Mouse (Mus musculus) embryonic facial prominence, embryonic 13.5 days (tissue): ENCODE results near the gene Stk40. TPM values are rescaled to one million over a fixed set of nuclear protein-coding genes. Genes with fewer than 3 reads are reported as not detected.
"Not testable (repeated sequence)": the region's sequence is repeated elsewhere in the genome, so short reads cannot be mapped to it uniquely, and the experiment has no call there.

Experiments
- ATAC-seq: fragments of 200-750 bp; cut with Nextera tagmentation; 2 replicates; pipeline ENCODE4 v1.8.0; 2017; ENCODE audit warnings: low read depth; ENCODE audit not compliant: insufficient number of reproducible peaks, insufficient read depth, low FRiP score, low TSS enrichment
- H3K27ac ChIP-seq: fragments of 300-500 bp; sonication (generic); 2 replicates; pipeline ENCODE4 v1.5.1; 2015; ENCODE audit warnings: moderate library complexity, mild to moderate bottlenecking, inconsistent platforms
- H3K27me3 ChIP-seq: fragments of 300-500 bp; sonication (generic); 2 replicates; pipeline ENCODE4 v1.6.1; 2015; ENCODE audit warnings: mild to moderate bottlenecking, inconsistent platforms
- H3K36me3 ChIP-seq: fragments of 300-500 bp; sonication (generic); 2 replicates; pipeline ENCODE4 v1.6.1; 2015; ENCODE audit warnings: mild to moderate bottlenecking, inconsistent platforms
- H3K4me1 ChIP-seq: fragments of 300-500 bp; sonication (generic); 2 replicates; pipeline ENCODE4 v1.6.1; 2015; ENCODE audit warnings: inconsistent platforms
- H3K4me2 ChIP-seq: fragments of 300-500 bp; sonication (generic); 2 replicates; pipeline ENCODE4 v1.6.1; 2015; ENCODE audit warnings: moderate library complexity, mild to moderate bottlenecking, inconsistent platforms
- H3K4me3 ChIP-seq: fragments of 300-500 bp; sonication (generic); 2 replicates; pipeline ENCODE4 v1.5.1; 2015; ENCODE audit warnings: mild to moderate bottlenecking, inconsistent platforms
- H3K9ac ChIP-seq: fragments of 300-500 bp; sonication (generic); 2 replicates; pipeline ENCODE4 v1.6.1; 2015; ENCODE audit warnings: mild to moderate bottlenecking, inconsistent platforms
- H3K9me3 ChIP-seq: fragments of 300-500 bp; sonication (generic); 2 replicates; pipeline ENCODE4 v1.6.1; 2016; ENCODE audit warnings: inconsistent platforms
- WGBS: fragments of 180-500 bp; shearing (Covaris S2); methylation state at CpG from one replicate; pipeline ENCODE4 v1.1.7; 2015; ENCODE audit warnings: mixed read lengths; 5-methylcytosine and 5-hydroxymethylcytosine counted together
- polyA plus RNA-seq: library from polyadenylated mRNA; unstranded; fragments of >200 nt; fragmentation: Nextera tagmentation; extraction: Ambion mirVana; gene quantifications from 2 replicates; pipeline ENCODE4 v1.2.1, GENCODE M21; 2015

Gene Stk40
- polyA plus RNA-seq, 1 experiment from 2014 or later, result 36.6 TPM

DNA sequence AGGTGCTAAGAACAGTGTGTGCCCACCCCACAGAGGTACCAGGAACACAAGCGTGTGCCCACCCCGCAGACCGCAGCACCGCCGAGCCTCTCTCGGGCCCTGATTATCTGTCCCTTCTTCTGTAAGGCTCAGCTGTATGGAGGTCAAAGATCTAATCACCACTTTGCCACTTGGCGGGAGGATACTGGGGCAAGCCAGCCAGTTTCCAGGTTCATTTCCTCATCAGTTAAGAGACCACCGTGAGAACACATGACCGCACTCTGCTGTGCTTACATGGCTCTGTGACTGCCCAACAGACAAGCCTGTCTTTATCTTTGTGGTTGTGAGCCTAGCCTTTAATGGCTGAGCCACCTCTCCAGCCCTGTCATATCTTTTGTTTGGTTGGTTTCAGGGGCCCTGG lies 20.7 kb upstream of the Stk40 start:
- H3K27me3 ChIP-seq, result no peaks in the 10 kb centered on the region
- peaks cover 3% of the 10 kb centered on the region; the same call in 1 of the 2 replicates for H3K4me1 ChIP-seq
- H3K27ac ChIP-seq, result no peak overlapping the region
- H3K4me2 ChIP-seq, result no peak overlapping the region
- H3K9me3 ChIP-seq, result no peaks in the 10 kb centered on the region
- no peak overlapping the region for H3K9ac ChIP-seq
- WGBS, result 91% methylated on average over 9 of the region's 9 CpGs
- H3K36me3 ChIP-seq, result peaks cover 14% of the 10 kb centered on the region; the same call in 1 of the 2 replicates
- ATAC-seq, result no peak
- H3K4me3 ChIP-seq, result no peak overlapping the region

GRCm38 (mm10) chr4:126084382-126084781 lies 19.4 kb upstream of the Stk40 start:
- 59% methylated on average over 8 of the region's 8 CpGs for WGBS

GRCm38 (mm10) chr4:126085996-126086576 lies 17.7 kb upstream of the Stk40 start:
- Histone ChIP-seq H3K4me1 (peaks cover 3% of the 10 kb centered on the region; the same call in 1 of the 2 replicates), H3K9ac (no peak overlapping the region), H3K9me3 (no peaks in the 10 kb centered on the region), H3K27me3 (no peaks in the 10 kb centered on the region), H3K4me3 (no peak overlapping the region), H3K27ac (no peak overlapping the region), H3K36me3 (peaks cover 14% of the 10 kb centered on the region; the same call in 1 of the 2 replicates), H3K4me2 (no peak overlapping the region)
- ATAC-seq, result no peak
- WGBS, result 26% methylated on average over 7 of the region's 7 CpGs

More at GRCm38 (mm10) chr4:126084382-126084781, 19.4 kb upstream of the Stk40 start:
- Histone ChIP-seq H3K9me3 (no peaks in the 10 kb centered on the region), H3K4me1 (peaks cover 3% of the 10 kb centered on the region; the same call in 1 of the 2 replicates), H3K27ac (no peak overlapping the region), H3K4me3 (no peak overlapping the region), H3K27me3 (no peaks in the 10 kb centered on the region), H3K4me2 (no peak overlapping the region), H3K9ac (no peak overlapping the region), H3K36me3 (peaks cover 14% of the 10 kb centered on the region; the same call in 1 of the 2 replicates)
- no peak for ATAC-seq

DNA sequence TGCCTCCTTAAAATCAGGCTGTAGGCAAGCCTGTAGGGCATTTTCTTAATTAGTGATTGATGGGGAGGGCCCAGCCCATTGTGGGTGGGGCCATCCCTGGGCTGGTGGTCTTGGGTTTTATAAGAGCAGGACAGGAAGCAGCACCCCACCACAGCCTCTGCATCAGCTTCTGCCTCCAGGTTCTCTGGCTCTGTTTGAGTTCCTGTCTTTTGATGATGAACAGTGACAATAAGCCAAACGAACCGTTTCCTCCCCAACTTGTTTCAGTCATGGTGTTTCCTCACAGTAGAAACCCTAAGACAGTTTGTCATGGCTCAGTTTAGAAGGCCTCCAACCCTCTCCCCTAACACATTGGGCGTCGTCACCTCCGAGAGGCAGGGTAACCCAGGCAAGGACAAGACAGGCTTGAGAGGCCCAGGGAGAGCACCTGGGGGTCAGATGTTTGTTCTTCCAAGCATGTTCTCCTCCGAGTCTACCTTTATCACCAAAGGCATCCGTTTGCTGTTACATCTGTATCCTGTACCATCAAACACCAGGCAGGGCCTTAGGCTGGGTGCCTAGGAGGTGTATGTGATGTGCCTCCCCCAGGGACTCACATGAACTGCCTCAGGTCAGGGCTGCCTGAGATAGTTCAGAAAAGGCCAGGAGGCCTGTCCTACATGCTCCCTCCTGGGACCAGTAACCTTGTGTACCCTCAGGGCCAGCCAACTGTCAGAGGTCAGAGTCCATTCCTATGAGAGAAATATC lies 13.5 kb upstream of the Stk40 start:
- no peaks in the 10 kb centered on the region for H3K9me3 ChIP-seq
- no peak overlapping the region for H3K9ac ChIP-seq
- no peak overlapping the region for H3K4me3 ChIP-seq
- no peak overlapping the region for H3K4me2 ChIP-seq
- ATAC-seq, result no peak
- WGBS, result 72% methylated on average over 7 of the region's 7 CpGs
- H3K27ac ChIP-seq, result no peak overlapping the region
- H3K4me1 ChIP-seq, result peaks cover 3% of the 10 kb centered on the region; the same call in 1 of the 2 replicates
- no peaks in the 10 kb centered on the region for H3K27me3 ChIP-seq
- no peaks in the 10 kb centered on the region for H3K36me3 ChIP-seq

GRCm38 (mm10) chr4:126090848-126091124 lies 13.0 kb upstream of the Stk40 start:
- ATAC-seq, result no peak
- WGBS, result 71% methylated on average over 4 of the region's 4 CpGs
- H3K36me3 ChIP-seq, result no peaks in the 10 kb centered on the region

GRCm38 (mm10) chr4:126091873-126092272 lies 11.9 kb upstream of the Stk40 start:
- Histone ChIP-seq H3K4me1 (no peaks in the 10 kb centered on the region), H3K36me3 (no peaks in the 10 kb centered on the region), H3K9ac (no peak overlapping the region), H3K4me2 (no peak overlapping the region), H3K9me3 (no peaks in the 10 kb centered on the region), H3K27me3 (no peaks in the 10 kb centered on the region), H3K27ac (no peak overlapping the region), H3K4me3 (no peak overlapping the region)
- 82% methylated on average over 8 of the region's 8 CpGs for WGBS
- no peak for ATAC-seq

More at GRCm38 (mm10) chr4:126090848-126091124, 13.0 kb upstream of the Stk40 start:
- Histone ChIP-seq H3K9me3 (no peaks in the 10 kb centered on the region), H3K27ac (no peak overlapping the region), H3K4me3 (no peak overlapping the region), H3K27me3 (no peaks in the 10 kb centered on the region), H3K4me2 (no peak overlapping the region), H3K9ac (no peak overlapping the region), H3K4me1 (peaks cover 3% of the 10 kb centered on the region; the same call in 1 of the 2 replicates)

GRCm38 (mm10) chr4:126095622-126096430 lies 7.9 kb upstream of the Stk40 start:
- peak overlapping the region; percentile 66; the same call in 1 of the 2 replicates for H3K4me3 ChIP-seq
- peak overlapping the region; percentile 61 for H3K4me2 ChIP-seq
- not testable (repeated sequence) for H3K9me3 ChIP-seq, ATAC-seq, H3K9ac ChIP-seq, H3K4me1 ChIP-seq, H3K27me3 ChIP-seq, H3K27ac ChIP-seq
- H3K36me3 ChIP-seq, result 0 out of 2 replicates have a peak, but pooled peaks cover 14% of the 10 kb centered on the region
- 55% methylated on average over 14 of the region's 14 CpGs for WGBS

DNA sequence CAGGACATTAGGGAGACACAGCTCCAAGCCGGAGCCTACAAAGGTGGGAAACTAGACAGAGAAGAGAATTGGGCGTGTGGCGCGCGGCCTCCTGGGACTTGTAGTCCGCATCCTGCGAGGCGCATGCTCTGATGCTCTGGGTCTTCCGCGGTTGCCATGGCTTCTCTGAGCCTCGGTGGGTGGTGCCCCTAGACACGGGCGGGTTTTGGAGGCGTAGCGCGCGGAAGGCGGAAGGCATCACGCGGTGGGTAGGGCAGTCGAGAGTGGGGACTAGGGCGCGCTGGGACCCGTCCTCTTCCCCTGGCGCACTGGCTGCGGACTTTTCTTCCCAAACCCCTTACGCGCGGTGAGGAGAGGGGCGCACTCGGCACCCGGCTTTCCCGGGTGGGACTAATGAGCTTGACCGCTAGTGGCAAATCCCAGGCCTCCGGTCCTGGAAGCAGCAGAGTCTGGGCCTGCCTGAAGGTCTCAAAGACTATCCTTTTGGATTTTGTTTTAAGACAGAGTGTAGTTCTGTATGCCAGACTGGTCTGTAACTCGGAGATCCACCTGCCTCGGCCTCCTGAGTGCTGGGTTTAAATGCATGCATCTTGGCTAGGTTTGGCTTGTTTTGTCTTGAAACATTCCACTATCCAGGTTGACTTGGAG lies 7.2 kb upstream of the Stk40 start, which contains the start of gene Lsm10:
Gene Lsm10, plus strand, starts transcription at position 160 of the 648 bp plus-strand sequence.
- Histone ChIP-seq H3K4me3 (peak within 1 kb of the TSS; percentile 66), H3K27ac (peak within 1 kb of the TSS; percentile 82), H3K36me3 (0 out of 2 replicates have a peak, but pooled peaks cover 14% of the 10 kb centered on the region), H3K27me3 (no peaks in the 10 kb centered on the region), H3K9ac (peak within 1 kb of the TSS; percentile 79), H3K9me3 (no peaks in the 10 kb centered on the region), H3K4me1 (0 out of 2 replicates have a peak, but pooled peaks cover 2% of the 10 kb centered on the region), H3K4me2 (peak within 1 kb of the TSS; percentile 61)
- peak; percentile 97 for ATAC-seq
- WGBS, result 4% methylated on average over 37 of the region's 37 CpGs

- Histone ChIP-seq H3K9ac (no peak overlapping the region), H3K4me3 (no peak overlapping the region), H3K27ac (no peak overlapping the region), H3K36me3 (0 out of 2 replicates have a peak, but pooled peaks cover 14% of the 10 kb centered on the region), H3K9me3 (no peaks in the 10 kb centered on the region), H3K4me1 (peaks cover 8% of the 10 kb centered on the region), H3K4me2 (no peak overlapping the region; the same call in 1 of the 2 replicates), H3K27me3 (no peaks in the 10 kb centered on the region)
- ATAC-seq, result no peak
- 93% methylated on average over 20 of the region's 20 CpGs for WGBS
Observed at GRCm38 (mm10) chr4:126097711-126098253, 6.0 kb upstream of the Stk40 start.

DNA sequence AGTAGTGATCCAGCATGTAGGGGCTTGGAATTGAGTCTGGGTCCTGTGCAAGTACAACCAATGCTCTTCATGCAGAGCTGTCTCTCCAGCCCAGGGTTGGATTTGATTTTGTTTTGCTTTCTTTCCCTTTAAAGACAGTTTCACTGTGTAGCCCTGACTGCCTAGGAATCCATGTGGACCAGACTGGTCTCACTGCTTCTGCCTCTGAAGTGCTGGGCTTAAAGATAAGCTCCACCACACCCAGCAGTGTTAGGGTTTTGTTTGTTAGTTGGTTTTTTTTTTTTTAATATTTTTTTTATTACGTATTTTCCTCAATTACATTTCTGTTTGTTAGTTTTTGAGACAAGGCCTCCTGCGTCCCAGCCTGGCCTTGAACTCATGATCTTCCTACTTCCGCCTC lies 4.4 kb upstream of the Stk40 start:
- H3K27ac ChIP-seq, result no peak overlapping the region

GRCm38 (mm10) chr4:126100764-126101163 lies 3.0 kb upstream of the Stk40 start:
- H3K9me3 ChIP-seq, result no peaks in the 10 kb centered on the region
- no peak overlapping the region for H3K27ac ChIP-seq
- H3K4me1 ChIP-seq, result peaks cover 28% of the 10 kb centered on the region
- 0 out of 2 replicates have a peak, but pooled peaks cover 14% of the 10 kb centered on the region for H3K36me3 ChIP-seq
- H3K4me2 ChIP-seq, result no peak overlapping the region
- H3K4me3 ChIP-seq, result no peak overlapping the region
- H3K27me3 ChIP-seq, result no peaks in the 10 kb centered on the region
- WGBS, result 79% methylated on average over 3 of the region's 3 CpGs
- H3K9ac ChIP-seq, result no peak overlapping the region
- no peak for ATAC-seq

More for the DNA sequence above, 4.4 kb upstream of the Stk40 start:
- ATAC-seq, result no peak
- no peaks in the 10 kb centered on the region for H3K27me3 ChIP-seq
- 0 out of 2 replicates have a peak, but pooled peaks cover 14% of the 10 kb centered on the region for H3K36me3 ChIP-seq
- no peak overlapping the region for H3K9ac ChIP-seq
- no peak overlapping the region for H3K4me2 ChIP-seq
- peaks cover 14% of the 10 kb centered on the region for H3K4me1 ChIP-seq
- WGBS, result 85% methylated on average over 3 of the region's 3 CpGs
- H3K9me3 ChIP-seq, result no peaks in the 10 kb centered on the region
- no peak overlapping the region for H3K4me3 ChIP-seq
